Mouse (Mus musculus) small intestine, adult 2 months (tissue): ENCODE results near the gene Abhd17a.

Experiments used
- CTCF ChIP-seq: fragments of 200-500 bp; IDR thresholded peaks from 2 replicates; pipeline ENCODE4 v1.5.1; 2012; ENCODE audit warnings: low read depth, mild to moderate bottlenecking, control low read depth, inconsistent platforms, low read length, moderate library complexity, mixed read lengths; ENCODE audit not compliant: insufficient replicate concordance, insufficient read length; ENCODE audit errors: extremely low read depth
- POLR2A ChIP-seq: fragments of 200-500 bp; IDR thresholded peaks from 2 replicates; pipeline ENCODE4 v1.6.1; 2012; ENCODE audit warnings: low read depth, mild to moderate bottlenecking, control low read depth, inconsistent platforms, low read length, moderate library complexity

DNA sequence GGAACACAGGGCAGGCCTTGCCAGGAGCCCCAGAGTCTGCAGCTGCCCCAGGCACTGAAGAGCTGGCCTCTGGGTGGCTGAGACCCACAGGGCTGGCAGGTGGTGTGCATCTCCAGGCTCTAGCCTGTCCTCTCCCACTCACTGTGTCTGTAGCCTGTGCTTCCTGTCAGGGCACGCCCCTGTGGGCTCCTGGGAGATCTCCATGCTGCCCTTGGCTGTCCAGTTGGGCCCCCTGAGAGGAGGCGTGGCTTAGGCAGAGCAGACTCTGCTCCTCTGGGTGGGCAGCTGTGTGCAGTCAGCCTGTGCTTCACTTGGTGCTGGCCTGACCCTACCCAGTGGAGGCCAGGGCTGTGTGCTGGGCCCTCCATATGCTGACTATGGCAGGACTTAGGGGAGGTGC is 37.5 kb upstream of the Abhd17a start:
- TF ChIP-seq CTCF (no peak), POLR2A (no peak)
